Mouse (Mus musculus) stomach, embryonic 14.5 days (tissue): Measurements from ENCODE around the gene Wnt10a. TPM values are rescaled to one million over a fixed set of nuclear protein-coding genes. Genes with fewer than 3 reads are reported as not detected.

ENCODE experiments used
- ATAC-seq: fragments of 200-750 bp; cut with Nextera tagmentation; 2 replicates; pipeline ENCODE4 v1.8.0; 2017; ENCODE audit warnings: low read depth, moderate TSS enrichment; ENCODE audit not compliant: insufficient number of reproducible peaks, insufficient read depth, low FRiP score
- H3K27ac ChIP-seq: fragments of 300-500 bp; sonication (generic); 2 replicates; pipeline ENCODE4 v1.5.1; 2014; ENCODE audit warnings: mild to moderate bottlenecking, low read length, moderate library complexity, mixed read lengths
- H3K27me3 ChIP-seq: fragments of 300-500 bp; sonication (generic); 2 replicates; pipeline ENCODE4 v1.6.1; 2014; ENCODE audit warnings: low read length, control low read depth, mixed read lengths; ENCODE audit not compliant: control insufficient read depth, insufficient read depth
- H3K36me3 ChIP-seq: fragments of 300-500 bp; sonication (generic); 2 replicates; pipeline ENCODE4 v1.6.1; 2014; ENCODE audit warnings: mild to moderate bottlenecking, control low read depth, low read length, moderate library complexity, mixed read lengths; ENCODE audit not compliant: control insufficient read depth, insufficient read depth
- H3K4me1 ChIP-seq: fragments of 300-500 bp; sonication (generic); 2 replicates; pipeline ENCODE4 v1.6.1; 2014; ENCODE audit warnings: low read length, control low read depth, mixed read lengths; ENCODE audit not compliant: control insufficient read depth, insufficient read depth
- H3K4me2 ChIP-seq: fragments of 300-500 bp; sonication (generic); replicated peaks from 2 replicates; pipeline ENCODE4 v1.6.1; 2014; ENCODE audit warnings: low read depth, low read length, control low read depth
- H3K4me3 ChIP-seq: fragments of 300-500 bp; sonication (generic); 2 replicates; pipeline ENCODE4 v1.5.1; 2014; ENCODE audit warnings: low read depth, low read length, control low read depth
- H3K9ac ChIP-seq: fragments of 300-500 bp; sonication (generic); replicated peaks from 2 replicates; pipeline ENCODE4 v1.6.1; 2014; ENCODE audit warnings: low read depth, mild to moderate bottlenecking, control low read depth, low read length, moderate library complexity, mixed read lengths
- H3K9me3 ChIP-seq: fragments of 300-500 bp; sonication (generic); 2 replicates; pipeline ENCODE4 v1.6.1; 2016; ENCODE audit warnings: low read depth, low read length, control low read depth; ENCODE audit not compliant: control insufficient read depth
- WGBS: fragments of 180-500 bp; shearing (Covaris S2); extraction: QIAGEN DNeasy Blood & Tissue Kit; methylation state at CpG from one replicate; pipeline ENCODE4 v1.1.7; 2014; 5-methylcytosine and 5-hydroxymethylcytosine counted together
- polyA plus RNA-seq: library from polyadenylated mRNA; unstranded; fragments of >200 nt; fragmentation: Nextera tagmentation; extraction: Ambion mirVana; gene quantifications from 2 replicates; pipeline ENCODE4 v1.2.1, GENCODE M21; 2014

Wnt10a gene
- polyA plus RNA-seq, 1 experiment from 2014 or later, result 2.0 TPM

GRCm38 (mm10) chr1:74802795-74803656, 11.7 kb downstream of the Wnt10a start:
- Histone ChIP-seq H3K4me1 (peaks cover 25% of the 10 kb centered on the region; the same call in 1 of the 2 replicates), H3K4me2 (peak overlapping the region; percentile 59), H3K27ac (no peak overlapping the region), H3K4me3 (peak overlapping the region; percentile 34), H3K36me3 (no peaks in the 10 kb centered on the region), H3K9ac (no peak overlapping the region), H3K9me3 (no peaks in the 10 kb centered on the region), H3K27me3 (peaks cover 81% of the 10 kb centered on the region)
- under 1% methylated on average over 57 of the region's 57 CpGs for WGBS
- ATAC-seq, result peak; percentile 68

- H3K4me1 ChIP-seq, result peaks cover 25% of the 10 kb centered on the region; the same call in 1 of the 2 replicates
- no peak for ATAC-seq
- peaks cover 77% of the 10 kb centered on the region for H3K27me3 ChIP-seq
- no peaks in the 10 kb centered on the region for H3K36me3 ChIP-seq
- no peak overlapping the region for H3K4me3 ChIP-seq
- no peak overlapping the region for H3K9ac ChIP-seq
- H3K9me3 ChIP-seq, result no peaks in the 10 kb centered on the region
- H3K4me2 ChIP-seq, result no peak overlapping the region
- WGBS, result 11% methylated on average over 10 of the region's 10 CpGs
- H3K27ac ChIP-seq, result no peak overlapping the region
These were observed 13.0 kb downstream of the Wnt10a start for GRCm38 (mm10) chr1:74804211-74804870.

GRCm38 (mm10) chr1:74805340-74805835, 14.1 kb downstream of the Wnt10a start:
- Histone ChIP-seq H3K4me1 (peaks cover 25% of the 10 kb centered on the region; the same call in 1 of the 2 replicates), H3K4me2 (no peak overlapping the region), H3K9me3 (no peaks in the 10 kb centered on the region), H3K4me3 (no peak overlapping the region), H3K36me3 (no peaks in the 10 kb centered on the region), H3K27me3 (peaks cover 71% of the 10 kb centered on the region), H3K9ac (no peak overlapping the region), H3K27ac (no peak overlapping the region)
- no peak for ATAC-seq
- WGBS, result 21% methylated on average over 4 of the region's 4 CpGs

- Histone ChIP-seq H3K4me1 (peaks cover 25% of the 10 kb centered on the region; the same call in 1 of the 2 replicates), H3K4me3 (no peak overlapping the region), H3K9me3 (no peaks in the 10 kb centered on the region), H3K27ac (no peak overlapping the region), H3K36me3 (no peaks in the 10 kb centered on the region), H3K27me3 (peaks cover 68% of the 10 kb centered on the region), H3K4me2 (no peak overlapping the region), H3K9ac (no peak overlapping the region)
- no peak for ATAC-seq
- 24% methylated on average over 5 of the region's 5 CpGs for WGBS
These were observed 14.5 kb downstream of the Wnt10a start for GRCm38 (mm10) chr1:74805843-74806242.

GRCm38 (mm10) chr1:74806360-74807311, 15.3 kb downstream of the Wnt10a start:
- peak overlapping the region; percentile 38 for H3K4me2 ChIP-seq
- ATAC-seq, result no peak
- H3K36me3 ChIP-seq, result no peaks in the 10 kb centered on the region
- H3K4me3 ChIP-seq, result peak overlapping the region; percentile 11
- WGBS, result under 1% methylated on average over 35 of the region's 38 CpGs
- H3K4me1 ChIP-seq, result peaks cover 25% of the 10 kb centered on the region; the same call in 1 of the 2 replicates
- no peak overlapping the region for H3K9ac ChIP-seq
- H3K27ac ChIP-seq, result no peak overlapping the region
- peaks cover 63% of the 10 kb centered on the region for H3K27me3 ChIP-seq
- no peaks in the 10 kb centered on the region for H3K9me3 ChIP-seq

GRCm38 (mm10) chr1:74807551-74808071, 16.3 kb downstream of the Wnt10a start:
- no peak overlapping the region for H3K4me3 ChIP-seq
- 5% methylated on average over 23 of the region's 23 CpGs for WGBS
- H3K27me3 ChIP-seq, result peaks cover 53% of the 10 kb centered on the region
- peak overlapping the region; percentile 28; the same call in 1 of the 2 replicates for H3K4me2 ChIP-seq
- H3K4me1 ChIP-seq, result peaks cover 25% of the 10 kb centered on the region; the same call in 1 of the 2 replicates
- H3K9me3 ChIP-seq, result no peaks in the 10 kb centered on the region
- no peaks in the 10 kb centered on the region for H3K36me3 ChIP-seq
- H3K9ac ChIP-seq, result no peak overlapping the region
- peak; percentile 24; the same call in 1 of the 2 replicates for ATAC-seq
- H3K27ac ChIP-seq, result no peak overlapping the region

GRCm38 (mm10) chr1:74808078-74808477, 16.8 kb downstream of the Wnt10a start:
- Histone ChIP-seq H3K27ac (no peak overlapping the region), H3K9me3 (no peaks in the 10 kb centered on the region), H3K27me3 (peaks cover 49% of the 10 kb centered on the region), H3K4me1 (peaks cover 25% of the 10 kb centered on the region; the same call in 1 of the 2 replicates), H3K4me2 (peak overlapping the region; percentile 42), H3K4me3 (0 out of 2 replicates have a peak overlapping the region, but pooled peaks have one; percentile 11), H3K9ac (no peak overlapping the region), H3K36me3 (no peaks in the 10 kb centered on the region)
- peak; percentile 68; the same call in 1 of the 2 replicates for ATAC-seq
- WGBS, result under 1% methylated on average over 16 of the region's 16 CpGs
